Mouse (Mus musculus): ENCODE measurements around the gene Bcl11b.

Bcl11b gene

DNA sequence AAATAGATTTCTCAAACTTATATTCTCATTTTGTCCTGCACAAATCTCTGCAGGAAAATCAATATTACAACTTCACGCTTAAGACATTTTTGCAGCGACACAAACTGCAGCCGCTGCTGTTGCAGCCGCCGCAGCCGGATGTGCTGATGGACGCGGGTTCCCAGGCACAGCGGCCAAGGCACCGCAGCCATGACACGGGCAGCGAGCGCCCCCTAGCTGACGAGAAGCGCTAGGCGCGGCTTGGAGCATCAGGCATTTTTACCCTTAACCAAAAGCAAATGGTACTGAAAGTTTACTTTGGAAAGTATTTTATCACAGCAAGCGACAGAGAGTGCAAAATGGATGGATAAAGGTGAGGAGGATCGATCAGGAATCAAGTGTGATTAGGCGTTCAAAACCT, 4.7 kb downstream of the Bcl11b start:
- peak; percentile 13 for DNase-seq (ENCODE audit: low read depth)

DNA sequence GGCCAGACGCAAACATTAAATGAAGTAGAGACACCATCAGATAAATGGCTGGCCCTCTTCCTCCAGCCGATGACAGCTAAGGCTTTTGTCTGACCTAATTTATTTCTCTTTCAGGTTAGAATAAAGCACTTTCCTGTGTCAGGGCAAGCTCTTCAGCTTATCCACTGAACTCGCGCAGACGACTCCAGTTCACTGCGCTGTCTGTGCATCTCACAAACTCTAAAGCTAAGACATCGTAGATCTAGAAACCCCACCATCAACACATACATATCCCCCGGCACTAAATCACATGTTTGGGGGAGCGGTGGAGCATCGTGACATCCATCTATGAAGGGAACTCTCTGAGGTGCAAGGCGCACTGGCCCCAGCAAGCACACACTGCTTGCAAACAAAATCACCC, 5.5 kb downstream of the Bcl11b start:
- DNase-seq (ENCODE audit: low read depth) = no peak

DNA sequence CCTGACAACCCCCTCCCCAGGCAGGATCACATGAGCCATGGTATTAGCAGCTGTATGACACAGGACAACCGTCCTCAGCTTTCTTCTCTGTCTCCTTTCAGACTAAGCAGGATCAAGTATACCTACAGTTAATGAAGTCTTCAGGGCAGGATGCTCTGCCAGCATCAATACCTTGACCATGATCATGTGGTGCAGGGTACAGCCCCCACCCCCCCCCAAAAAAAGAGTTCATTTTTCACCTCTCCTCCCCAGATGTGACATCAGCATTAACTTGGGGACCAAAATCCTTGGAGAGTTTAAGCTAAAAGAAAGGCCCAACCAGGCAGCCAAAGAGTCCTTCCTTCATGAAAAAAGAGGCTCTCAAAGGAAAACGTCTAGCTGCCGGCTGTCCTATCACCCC, 6.2 kb downstream of the Bcl11b start:
- no peak for DNase-seq (ENCODE audit: low read depth)

DNA sequence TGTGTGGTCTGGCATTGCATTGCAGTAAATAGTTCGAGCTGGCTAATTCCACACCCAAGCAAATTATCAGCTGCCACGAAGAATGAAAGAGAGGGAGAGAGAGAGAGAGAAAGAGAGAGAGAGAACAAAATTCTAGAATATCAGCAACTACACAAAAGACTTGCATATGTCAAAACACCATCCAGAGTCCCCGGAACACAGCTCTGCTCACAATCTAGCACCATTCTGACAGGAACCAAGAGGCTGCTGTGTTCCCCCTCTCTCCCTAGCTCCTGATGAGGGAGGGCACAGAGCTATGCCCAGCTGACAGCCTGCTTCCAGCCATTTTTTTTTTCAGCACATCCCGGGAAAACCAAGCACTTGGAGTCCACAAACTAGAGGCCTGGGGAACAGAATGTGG, 6.6 kb downstream of the Bcl11b start:
- DNase-seq (ENCODE audit: low read depth) = no peak

DNA sequence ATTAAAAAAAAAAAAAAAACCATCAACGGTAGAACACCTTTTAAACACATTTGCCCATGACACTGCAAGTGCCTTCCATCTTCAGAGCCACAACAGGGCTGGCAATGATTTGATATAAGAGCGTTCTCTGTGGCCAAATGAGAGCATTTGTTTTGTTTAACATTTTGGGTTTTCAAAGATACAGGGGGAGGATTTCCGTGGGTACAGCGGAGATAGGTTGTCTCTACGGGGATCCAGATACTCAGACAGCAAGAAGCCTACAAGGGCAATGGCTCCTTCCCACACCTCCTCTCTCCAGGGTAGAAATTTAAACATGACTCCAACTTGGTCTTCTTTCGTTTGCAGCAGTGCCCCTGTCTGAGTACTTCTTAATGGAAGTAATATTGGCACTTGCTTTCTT, 7.2 kb downstream of the Bcl11b start:
- DNase-seq (ENCODE audit: low read depth) = no peak

DNA sequence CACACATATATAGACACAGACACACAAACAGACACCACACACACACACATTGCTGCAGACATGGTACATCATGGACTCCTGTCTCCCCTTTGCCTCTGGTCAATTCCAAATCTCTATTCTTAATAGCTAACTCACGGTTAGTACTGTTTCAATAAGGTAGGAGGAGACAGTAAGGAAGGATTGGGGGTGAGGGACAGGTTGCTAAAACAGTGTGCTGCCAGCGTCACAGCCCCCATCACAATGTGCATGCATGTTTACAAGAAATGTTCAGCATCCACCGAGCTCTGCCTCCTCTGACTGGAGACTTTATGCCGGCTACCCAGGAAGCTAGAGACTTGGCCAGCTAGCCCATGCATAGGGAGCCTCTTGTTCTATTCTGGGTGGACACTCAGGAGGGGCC, 9.0 kb downstream of the Bcl11b start:
- no peak for DNase-seq (ENCODE audit: low read depth)

DNA sequence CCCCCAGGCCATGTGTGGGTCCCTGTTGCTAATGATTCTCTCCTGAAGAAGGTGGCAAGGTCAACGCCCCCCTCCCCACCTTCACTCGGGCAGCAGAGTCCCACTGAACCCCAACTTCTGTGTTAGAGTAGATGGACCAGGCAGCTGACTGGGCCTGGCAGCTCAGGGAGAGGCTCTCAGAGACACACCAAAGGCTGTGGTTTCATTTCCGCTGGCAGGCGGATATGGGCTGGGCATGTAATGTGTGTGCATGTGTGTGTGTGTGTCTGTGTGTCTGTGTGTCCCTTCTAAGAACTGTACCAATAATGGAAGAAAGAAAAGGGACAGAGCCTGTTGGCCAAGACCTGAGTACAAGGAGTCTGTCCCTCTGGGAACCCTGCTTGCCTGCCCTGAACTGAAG, 10.4 kb downstream of the Bcl11b start:
- DNase-seq (ENCODE audit: low read depth) = no peak

DNA sequence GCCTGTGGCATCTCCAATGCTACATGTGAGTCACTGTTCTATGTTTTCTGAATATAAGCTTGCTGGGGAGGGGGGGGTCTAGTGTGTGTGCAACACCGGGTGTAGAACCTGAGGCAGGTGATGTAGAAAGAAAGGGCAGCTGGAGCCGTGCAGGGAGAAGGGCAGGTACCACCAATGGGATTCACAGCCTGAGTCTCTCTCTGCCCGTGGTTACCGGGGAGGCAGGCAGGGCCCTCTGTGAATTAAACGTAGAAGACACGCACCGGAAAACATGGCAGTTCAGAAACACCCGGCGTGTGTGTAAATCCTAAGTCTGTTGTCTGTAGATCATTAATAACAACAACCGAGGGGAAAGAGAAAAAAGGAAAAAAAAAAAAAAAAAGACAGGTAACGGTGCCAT, 12.2 kb downstream of the Bcl11b start:
- no peak for DNase-seq (ENCODE audit: low read depth)

DNA sequence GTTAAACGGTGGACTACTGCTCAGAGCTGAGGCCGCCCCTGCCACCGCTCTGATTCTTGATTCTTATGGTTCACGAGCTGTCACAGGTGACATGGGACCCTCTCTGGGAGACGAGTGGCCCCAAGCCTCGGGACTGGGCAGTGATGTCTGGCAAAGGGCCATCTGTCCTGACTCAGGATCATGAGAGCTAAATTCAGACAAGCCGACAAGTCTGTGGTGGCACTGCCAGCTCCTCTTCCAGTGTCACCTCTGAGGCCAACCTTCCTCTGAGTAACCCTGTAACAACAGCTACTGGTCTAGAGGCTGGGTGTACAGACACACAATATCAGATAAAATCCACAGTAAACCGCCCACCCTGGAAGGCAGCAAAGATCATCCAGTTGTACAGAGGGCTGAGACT, 20.2 kb downstream of the Bcl11b start:
- DNase-seq (ENCODE audit: low read depth) = no peak

DNA sequence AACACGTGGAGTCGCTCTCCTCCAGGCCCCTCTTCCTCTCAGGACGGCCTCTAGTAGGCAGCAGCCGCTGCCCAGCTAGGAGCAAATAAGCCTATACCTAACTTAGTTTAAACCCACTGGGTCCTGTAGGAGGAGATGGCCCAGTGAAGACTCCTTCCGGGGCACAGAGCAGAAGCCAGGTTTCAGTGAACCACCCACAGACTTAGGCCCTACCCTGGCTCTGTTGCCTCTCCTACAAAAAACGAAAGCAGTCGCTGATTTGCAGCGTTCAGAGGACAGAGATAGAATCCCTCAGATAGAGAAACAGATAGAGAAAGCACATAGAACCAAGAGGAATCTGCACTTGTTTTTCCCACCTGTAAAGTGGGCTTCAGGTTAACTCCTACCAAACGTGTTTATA, 21.1 kb downstream of the Bcl11b start:
- DNase-seq (ENCODE audit: low read depth) = no peak

DNA sequence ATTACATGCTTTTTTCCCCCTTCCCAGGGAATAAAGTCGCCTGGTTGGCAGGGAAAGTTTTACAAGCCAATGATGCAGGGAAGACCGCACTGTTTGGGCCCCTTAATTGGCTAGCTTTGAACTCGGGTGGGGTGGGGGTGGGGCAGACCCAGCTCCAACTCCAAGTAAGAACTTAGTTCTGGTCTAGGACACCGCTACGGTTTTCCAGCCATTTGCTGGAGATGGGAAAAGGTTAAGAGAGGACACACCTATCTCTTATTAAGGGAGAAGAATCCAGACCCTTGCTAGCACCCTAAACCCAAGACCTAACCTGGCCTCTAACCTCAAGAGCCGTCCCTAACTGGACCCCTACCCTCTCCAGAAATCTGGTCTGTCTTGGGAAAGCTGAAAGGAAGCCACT, 22.2 kb downstream of the Bcl11b start:
- no peak for DNase-seq (ENCODE audit: low read depth)

DNA sequence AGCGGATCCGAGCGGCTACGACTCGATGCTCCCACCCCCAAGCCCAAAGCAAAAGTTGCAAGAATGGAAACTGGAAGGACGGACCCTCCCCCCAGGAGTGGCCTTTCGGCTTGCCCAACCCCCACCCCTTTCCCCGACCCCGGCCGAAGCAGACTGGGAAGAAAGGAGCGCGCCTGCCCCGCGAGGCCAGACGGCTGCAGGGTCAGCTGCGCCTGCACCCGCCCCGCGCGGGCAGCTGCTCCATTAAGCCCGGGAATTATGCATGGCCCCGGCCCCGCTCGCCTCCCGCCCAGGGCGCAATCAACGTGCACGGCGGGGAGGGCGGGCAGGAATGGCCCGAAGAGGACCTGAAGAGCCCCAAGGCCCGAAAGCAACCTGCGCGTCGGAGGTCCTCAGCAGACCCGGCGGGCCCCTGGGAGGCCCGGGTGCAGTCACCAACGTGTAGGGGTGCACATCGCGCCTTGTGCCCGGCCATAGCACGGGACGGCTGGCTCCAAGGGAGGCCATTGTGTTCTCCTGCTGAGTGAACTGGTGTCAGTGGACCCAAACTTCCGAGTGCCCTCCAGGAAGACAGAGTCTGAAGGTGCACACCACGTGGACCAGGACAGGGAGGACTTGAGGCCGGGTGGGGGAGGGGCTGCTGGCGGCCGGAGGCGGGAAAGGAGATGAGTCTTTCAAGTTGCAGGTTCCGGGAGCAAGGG, 23.0 kb downstream of the Bcl11b start:
- DNase-seq (ENCODE audit: low read depth) = no peak

DNA sequence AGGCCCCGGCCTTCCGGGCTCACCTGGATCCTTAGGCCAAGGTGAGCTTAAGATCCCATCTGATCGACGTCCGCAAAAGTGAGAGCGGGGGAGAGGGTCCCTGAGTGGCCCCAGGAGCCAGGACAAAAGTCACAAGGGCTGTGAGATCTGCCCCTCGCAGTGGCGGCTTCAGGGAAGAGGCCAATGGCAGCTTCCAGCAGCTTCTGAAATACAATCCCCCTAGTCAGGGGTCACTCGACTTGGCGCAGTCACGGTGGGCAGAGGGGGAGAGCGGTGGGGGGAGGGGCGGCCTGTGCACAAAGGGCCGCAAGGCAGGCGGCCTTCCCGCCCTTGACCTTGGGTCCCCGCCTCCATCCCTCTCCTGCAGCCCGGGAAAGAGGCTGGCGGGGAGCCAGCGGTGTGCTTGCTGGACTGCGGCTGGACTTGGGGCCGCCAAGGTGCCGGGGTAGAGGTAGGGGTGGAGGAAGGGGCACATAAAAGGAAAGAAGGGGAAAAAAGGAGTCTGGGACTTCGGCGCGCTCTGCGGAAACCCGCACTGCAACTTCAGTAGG, 23.6 kb downstream of the Bcl11b start:
- no peak for DNase-seq (ENCODE audit: low read depth)

DNA sequence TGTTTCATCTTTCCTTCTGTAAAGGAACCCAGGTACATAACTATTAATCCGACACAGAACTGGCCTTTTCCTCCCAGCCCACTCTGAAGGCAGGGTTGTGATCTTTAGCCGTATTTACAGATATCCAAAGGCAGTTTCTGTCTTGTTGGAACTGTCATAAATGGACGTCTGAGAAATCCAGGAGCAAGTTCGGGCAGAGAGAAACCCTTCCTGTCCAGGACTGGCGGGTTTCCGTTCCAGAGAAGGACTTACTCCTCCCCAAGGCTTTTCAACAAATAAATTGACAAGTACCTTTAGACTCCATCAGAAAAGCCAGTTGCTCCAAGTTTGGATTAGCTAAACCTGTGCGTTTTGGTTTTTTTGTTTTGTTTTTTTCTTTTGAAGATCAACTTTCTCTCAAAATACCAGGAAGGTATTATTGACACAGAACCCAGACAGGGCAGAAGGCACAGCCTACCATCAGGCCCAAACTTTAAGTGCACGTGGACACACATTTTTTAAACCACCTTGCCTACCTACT, 24.6 kb downstream of the Bcl11b start:
- no peak for DNase-seq (ENCODE audit: low read depth)

DNA sequence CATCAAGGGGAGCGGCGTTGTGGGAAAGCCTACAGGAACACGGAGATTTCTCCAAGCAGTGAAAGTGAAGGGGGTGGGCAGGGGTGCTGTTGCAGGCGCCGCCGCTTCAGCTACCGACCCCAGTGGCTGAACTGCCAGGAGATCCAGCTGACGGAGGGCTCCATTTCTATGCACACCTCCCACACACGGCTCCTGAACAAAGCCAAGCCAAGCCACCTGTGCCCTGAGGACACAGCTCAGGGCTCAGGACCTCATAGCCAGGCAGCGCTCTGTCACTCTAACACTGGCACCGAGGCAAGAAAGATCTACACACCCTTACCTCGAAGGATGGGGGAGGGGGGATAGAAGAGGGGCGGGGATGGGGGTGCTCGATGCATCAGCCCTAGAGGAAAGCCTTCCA, 25.3 kb downstream of the Bcl11b start:
- no peak for DNase-seq (ENCODE audit: low read depth)

DNA sequence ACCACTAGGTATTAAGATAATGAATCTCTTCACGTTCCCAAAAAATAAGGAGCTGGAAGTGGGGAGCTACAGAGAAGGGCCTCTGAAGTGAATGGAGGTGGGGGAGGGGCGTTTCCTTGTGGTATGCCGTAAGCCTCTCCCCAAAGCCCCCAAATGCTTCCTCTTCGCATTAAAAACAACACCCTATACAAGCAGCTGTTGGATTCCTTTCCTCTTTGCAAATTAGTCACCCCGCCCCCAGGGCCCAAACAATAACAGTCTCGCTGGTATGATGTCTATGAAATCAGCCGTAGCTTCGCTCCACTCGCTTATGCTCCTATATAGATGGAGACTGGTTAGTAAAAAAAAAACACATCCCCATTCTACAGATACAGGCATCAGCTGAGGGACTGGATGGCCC, 25.9 kb downstream of the Bcl11b start:
- DNase-seq (ENCODE audit: low read depth) = no peak

DNA sequence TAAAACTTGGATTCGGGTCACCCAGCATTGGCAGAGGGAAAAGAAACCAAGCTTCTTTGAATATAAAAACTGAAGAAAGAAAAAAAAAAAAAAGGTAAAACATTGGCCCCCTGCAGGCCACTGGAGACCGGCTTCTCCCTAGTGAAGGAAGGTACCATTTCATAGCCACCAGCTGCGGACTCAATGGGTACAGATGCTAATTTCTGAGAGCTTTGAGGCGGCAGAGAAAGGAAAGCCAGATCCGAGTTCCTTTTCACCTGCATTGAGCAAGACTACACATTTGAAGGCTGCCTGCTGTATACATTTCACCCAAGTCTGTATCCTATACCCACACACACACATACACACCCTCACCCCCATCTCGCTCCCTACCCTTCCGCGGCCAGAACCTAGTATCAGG, 26.3 kb downstream of the Bcl11b start:
- DNase-seq (ENCODE audit: low read depth) = no peak

DNA sequence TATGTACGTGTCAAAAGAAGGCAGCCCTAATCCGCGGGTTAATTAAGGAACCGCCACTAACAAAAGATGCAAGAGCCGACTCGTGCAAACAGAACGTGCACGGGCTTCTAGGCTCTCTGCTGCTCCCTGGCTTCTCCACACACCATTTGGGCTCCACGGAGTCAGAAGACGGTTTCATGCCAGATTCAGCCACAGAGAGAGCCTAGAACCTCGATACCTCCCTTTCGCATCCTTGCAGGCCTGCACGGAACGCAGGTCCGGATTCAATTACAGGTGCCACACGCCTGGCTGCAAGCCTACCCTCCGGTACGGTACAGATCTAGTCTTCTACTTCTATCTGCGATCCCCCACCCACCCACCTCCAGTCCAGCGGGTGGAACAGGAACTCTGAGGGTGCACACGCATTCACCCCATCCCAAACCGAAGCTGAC, 26.8 kb downstream of the Bcl11b start:
- DNase-seq (ENCODE audit: low read depth) = no peak

DNA sequence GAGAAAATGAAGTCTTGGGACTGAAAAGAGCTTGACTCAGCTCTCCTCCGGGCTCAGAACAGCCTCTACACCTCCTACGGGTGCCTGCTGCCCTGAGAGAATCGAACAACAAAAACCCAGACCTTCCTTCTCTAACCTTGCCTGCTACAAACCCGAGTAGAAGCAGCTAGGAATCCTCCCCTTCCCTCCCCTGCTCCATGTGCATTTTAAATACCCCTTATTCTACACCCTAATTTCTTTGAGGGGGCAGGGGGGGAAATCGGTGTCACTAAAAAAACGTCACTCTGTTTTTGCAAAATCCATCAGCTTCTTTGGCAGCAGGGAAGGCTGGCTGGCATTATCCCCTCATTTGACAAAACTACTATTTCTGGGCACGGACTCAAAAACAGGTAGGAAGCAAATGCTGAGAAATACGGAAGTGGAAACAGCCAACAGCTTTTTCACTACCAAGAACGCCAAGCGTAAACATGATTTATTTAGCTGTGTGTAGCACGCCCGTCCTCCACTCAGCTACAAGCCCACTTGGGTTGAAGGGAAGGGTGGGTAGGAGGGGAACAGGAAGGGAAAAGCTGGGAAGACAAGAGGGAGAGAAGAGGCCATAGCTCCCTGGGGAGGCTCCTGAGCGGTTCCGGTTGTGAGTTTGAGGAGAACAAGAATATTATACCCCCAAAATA, 27.4 kb downstream of the Bcl11b start:
- no peak for DNase-seq (ENCODE audit: low read depth)

DNA sequence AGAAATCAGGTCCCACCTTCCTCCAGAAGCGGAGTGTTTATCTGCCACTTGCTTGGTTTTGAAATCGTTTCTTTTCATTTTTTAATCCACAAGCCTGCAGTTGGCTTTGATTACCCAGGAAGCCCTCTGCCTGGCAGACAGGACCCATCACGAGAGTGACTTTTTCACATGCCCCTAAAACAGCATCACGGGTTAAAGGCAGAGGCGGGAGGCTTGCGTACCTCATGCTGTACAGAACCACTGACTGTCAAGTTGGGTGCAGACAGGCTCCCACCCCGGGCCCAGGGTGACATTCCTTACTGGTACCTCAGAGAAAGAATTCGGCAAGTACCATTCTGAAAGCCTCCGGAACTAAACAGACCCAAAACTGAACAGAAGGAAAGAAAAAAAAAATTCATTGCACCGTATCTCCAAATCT, 27.9 kb downstream of the Bcl11b start:
- no peak for DNase-seq (ENCODE audit: low read depth)

DNA sequence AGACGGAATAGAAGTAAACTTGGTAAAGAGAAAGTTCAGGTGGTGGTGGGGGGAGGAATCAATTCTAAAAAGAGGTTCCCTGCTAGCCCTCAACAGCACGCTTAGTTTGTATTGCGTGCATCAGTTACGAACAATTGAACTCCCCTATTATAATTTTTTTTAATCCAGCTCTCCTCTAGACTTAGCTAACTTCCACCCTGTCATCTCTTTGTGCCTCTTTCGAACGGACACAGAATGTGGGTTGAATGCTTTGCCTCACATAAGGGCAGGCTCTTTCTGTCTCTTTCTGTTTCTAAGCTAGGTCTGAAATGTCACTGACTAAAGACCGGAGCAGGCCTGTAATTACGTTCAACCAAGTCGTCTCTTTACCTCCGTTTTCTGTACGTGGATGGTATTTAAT, 28.9 kb downstream of the Bcl11b start:
- DNase-seq (ENCODE audit: low read depth) = no peak

DNA sequence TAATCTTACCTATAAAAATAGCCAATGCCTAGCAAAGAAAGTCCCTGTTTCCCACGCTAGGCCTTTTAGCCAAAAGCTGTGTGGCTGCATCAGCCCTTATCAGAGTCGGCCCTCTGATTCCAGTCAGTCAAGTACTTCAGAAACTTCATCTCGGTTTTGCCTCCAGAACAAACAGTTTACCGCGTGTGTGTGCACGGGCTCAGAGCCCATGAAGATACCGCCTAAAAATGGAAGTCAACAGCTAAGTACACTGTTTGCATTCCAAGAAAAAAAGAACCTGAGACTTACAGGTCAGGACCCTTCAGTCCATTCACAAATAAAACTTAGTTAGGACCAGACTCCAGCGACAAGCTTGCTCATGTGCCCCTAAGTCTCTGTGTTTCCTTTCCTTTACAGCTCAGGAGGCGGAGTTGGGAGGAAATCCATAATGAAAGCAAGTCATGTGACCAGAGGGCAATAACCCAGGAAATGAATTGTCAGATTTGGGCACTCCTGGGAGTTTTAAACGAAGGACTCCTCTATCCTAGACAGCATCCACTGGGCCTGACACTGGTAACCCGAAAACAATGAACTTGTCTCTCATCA, 29.8 kb downstream of the Bcl11b start:
- no peak for DNase-seq (ENCODE audit: low read depth)

DNA sequence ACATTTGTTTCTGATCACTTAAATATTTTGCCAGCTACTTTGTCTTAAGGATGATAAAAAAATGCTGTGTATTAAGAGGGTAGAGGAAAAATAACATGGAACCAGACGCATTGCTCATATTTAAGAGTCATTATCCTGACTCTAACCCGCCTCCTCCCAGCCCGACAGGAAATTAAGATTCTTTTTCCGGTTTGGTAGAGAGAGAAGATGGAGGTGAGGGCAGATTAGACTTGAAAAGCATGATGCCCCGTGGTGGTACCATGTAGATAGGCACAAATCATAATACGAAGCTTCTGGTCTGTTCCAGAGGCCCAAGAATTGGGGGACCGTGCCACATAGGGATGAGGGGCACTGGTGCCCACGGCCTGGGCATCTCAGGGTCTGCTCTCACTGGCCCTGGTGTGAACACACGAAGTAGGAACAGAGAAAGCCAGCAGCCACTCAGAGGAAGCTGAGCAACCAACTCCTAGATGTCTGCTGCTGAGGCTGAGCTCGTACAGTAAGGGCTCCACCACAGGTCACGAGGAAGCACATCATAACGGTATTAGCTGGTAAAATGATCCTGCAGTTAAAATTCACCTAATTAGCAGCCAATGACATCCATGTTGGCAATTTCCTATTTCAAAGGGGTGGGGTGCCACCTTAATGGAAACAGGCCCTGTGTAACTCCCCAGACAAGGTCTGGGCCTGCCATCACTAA, 32.2 kb downstream of the Bcl11b start:
- no peak for DNase-seq (ENCODE audit: low read depth)

All from c-Kit-positive CD71-positive TER-119-negative erythroid progenitor cells, embryonic 14.5 days (primary cell).